Mouse (Mus musculus) intestine, postnatal 0 days (tissue): Measurements from ENCODE around the gene Ofd1. TPM values are rescaled to one million over a fixed set of nuclear protein-coding genes. Genes with fewer than 3 reads are reported as not detected.

Source experiments
- ATAC-seq: fragments of 200-750 bp; cut with Nextera tagmentation; 2 replicates; pipeline ENCODE4 v1.8.0; 2017; ENCODE audit warnings: mild to moderate bottlenecking, moderate TSS enrichment, moderate library complexity
- H3K27ac ChIP-seq: fragments of 300-500 bp; sonication (generic); 2 replicates; pipeline ENCODE4 v1.5.1; 2014; ENCODE audit warnings: mild to moderate bottlenecking, low read depth, low read length, moderate library complexity
- H3K27me3 ChIP-seq: fragments of 300-500 bp; sonication (generic); replicated peaks from 2 replicates; pipeline ENCODE4 v1.6.1; 2014; ENCODE audit warnings: low read length, mixed read lengths; ENCODE audit not compliant: control insufficient read depth, insufficient read depth
- H3K36me3 ChIP-seq: fragments of 300-500 bp; sonication (generic); 2 replicates; pipeline ENCODE4 v1.6.1; 2014; ENCODE audit warnings: mild to moderate bottlenecking, moderate library complexity; ENCODE audit not compliant: control insufficient read depth, insufficient read depth
- H3K4me1 ChIP-seq: fragments of 300-500 bp; sonication (generic); replicated peaks from 2 replicates; pipeline ENCODE4 v1.6.1; 2014; ENCODE audit warnings: antibody characterized with exemption, low read length, mixed read lengths; ENCODE audit not compliant: control insufficient read depth, insufficient read depth
- H3K4me2 ChIP-seq: fragments of 300-500 bp; sonication (generic); replicated peaks from 2 replicates; pipeline ENCODE4 v1.6.1; 2014; ENCODE audit warnings: low read depth, mild to moderate bottlenecking, moderate library complexity
- H3K4me3 ChIP-seq: fragments of 300-500 bp; sonication (generic); 2 replicates; pipeline ENCODE4 v1.5.1; 2014; ENCODE audit warnings: low read depth, low read length
- H3K9ac ChIP-seq: fragments of 300-500 bp; sonication (generic); 2 replicates; pipeline ENCODE4 v1.6.1; 2014; ENCODE audit warnings: mild to moderate bottlenecking, low read depth, low read length
- H3K9me3 ChIP-seq: fragments of 300-500 bp; sonication (generic); 2 replicates; pipeline ENCODE4 v1.6.1; 2016; ENCODE audit warnings: mixed run types; ENCODE audit not compliant: control insufficient read depth
- CTCF ChIP-seq: sonication (generic); IDR thresholded peaks from 2 replicates; pipeline ENCODE4 v1.5.1; 2016; ENCODE audit warnings: low read depth, mild to moderate bottlenecking, control low read depth, antibody characterized with exemption, moderate library complexity
- WGBS: fragments of 180-500 bp; shearing (Covaris S2); extraction: QIAGEN DNeasy Blood & Tissue Kit; methylation state at CpG from one replicate; pipeline ENCODE4 v1.1.7; 2014; 5-methylcytosine and 5-hydroxymethylcytosine counted together
- polyA plus RNA-seq: library from polyadenylated mRNA; unstranded; fragments of >200 nt; fragmentation: Nextera tagmentation; extraction: Ambion mirVana; gene quantifications from 2 replicates; pipeline ENCODE4 v1.2.1, GENCODE M21; 2015

Ofd1 gene
- polyA plus RNA-seq, 1 experiment from 2014 or later: 3.9 TPM

DNA sequence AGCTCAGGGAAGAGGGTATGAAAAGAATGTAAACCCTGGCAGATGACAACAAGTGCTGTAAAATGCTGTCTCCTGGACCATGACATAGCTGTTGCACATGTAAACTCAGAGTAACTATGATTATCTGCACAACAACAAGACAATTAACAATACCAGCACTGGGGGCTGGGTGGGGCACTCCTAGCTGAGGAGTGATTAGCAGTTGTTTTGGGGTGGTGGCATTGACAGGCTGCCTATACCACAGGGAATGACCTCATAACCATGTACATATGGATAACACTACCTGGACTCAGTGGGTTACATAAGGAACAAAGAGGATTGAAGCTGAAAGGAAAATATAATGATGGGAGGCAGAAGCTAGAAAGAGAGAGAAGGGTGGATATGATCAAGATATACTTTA lies 32.6 kb downstream of the Ofd1 start:
- Histone ChIP-seq H3K27me3 (no peaks in the 10 kb centered on the region; the same call in 1 of the 2 replicates), H3K27ac (no peak overlapping the region), H3K4me2 (no peak overlapping the region), H3K4me3 (no peak overlapping the region), H3K4me1 (no peaks in the 10 kb centered on the region), H3K9ac (no peak overlapping the region), H3K9me3 (no peaks in the 10 kb centered on the region), H3K36me3 (no peaks in the 10 kb centered on the region; the same call in 1 of the 2 replicates)
- ATAC-seq: no peak
- TF ChIP-seq CTCF: no peak

DNA sequence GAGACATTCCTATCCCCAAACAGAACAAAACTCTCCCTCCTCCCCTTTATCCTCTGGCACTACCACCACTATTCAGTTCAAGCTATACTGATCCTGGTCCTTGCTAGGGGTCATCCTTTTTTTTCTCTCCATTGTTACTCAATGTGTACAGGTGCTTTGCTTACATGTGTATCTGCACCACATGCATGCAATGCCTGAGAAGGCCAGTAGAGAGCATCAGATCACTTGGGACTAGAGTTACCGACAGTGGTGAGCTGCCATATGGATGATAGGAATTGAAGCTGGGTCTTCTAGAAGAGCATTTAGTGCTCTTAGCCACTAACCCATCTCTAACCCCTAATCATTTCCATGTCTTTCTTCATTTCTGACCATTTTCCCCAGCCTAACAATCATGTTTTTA lies 46.8 kb downstream of the Ofd1 start:
- Histone ChIP-seq H3K9ac (no peak overlapping the region), H3K4me2 (no peak overlapping the region), H3K27me3 (no peaks in the 10 kb centered on the region), H3K36me3 (no peaks in the 10 kb centered on the region), H3K4me3 (no peak overlapping the region), H3K27ac (no peak overlapping the region), H3K9me3 (no peaks in the 10 kb centered on the region), H3K4me1 (no peaks in the 10 kb centered on the region)
- peak; percentile 42 for TF ChIP-seq CTCF
- ATAC-seq: no peak
- 88% methylated on average over 1 of the region's 1 CpGs for WGBS

DNA sequence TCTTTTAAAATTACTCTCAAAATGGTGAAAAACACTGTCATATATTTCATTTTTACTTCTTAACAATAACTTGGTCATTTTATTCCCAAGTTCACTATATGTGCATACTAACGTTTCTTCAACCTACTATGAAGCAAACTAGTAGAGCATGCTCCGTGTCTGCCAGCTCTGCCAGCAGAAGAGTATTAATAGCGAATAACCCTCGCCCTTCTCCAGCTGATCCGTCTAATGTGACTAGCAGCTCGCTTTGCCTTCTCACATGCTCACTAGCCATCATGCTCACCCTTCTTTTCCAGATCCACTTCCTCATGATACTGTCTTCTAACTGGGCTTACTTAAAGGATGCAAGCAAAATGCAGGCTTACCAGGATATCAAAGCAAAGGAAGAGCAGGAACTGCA lies 53.8 kb downstream of the Ofd1 start:
- H3K9me3 ChIP-seq: no peaks in the 10 kb centered on the region
- H3K27me3 ChIP-seq: no peaks in the 10 kb centered on the region
- no peak overlapping the region for H3K4me3 ChIP-seq
- TF ChIP-seq CTCF: no peak
- no peak overlapping the region for H3K4me2 ChIP-seq
- no peaks in the 10 kb centered on the region for H3K4me1 ChIP-seq
- H3K36me3 ChIP-seq: no peaks in the 10 kb centered on the region
- 83% methylated on average over 6 of the region's 6 CpGs for WGBS
- H3K27ac ChIP-seq: no peak overlapping the region
- ATAC-seq: no peak
- no peak overlapping the region for H3K9ac ChIP-seq

DNA sequence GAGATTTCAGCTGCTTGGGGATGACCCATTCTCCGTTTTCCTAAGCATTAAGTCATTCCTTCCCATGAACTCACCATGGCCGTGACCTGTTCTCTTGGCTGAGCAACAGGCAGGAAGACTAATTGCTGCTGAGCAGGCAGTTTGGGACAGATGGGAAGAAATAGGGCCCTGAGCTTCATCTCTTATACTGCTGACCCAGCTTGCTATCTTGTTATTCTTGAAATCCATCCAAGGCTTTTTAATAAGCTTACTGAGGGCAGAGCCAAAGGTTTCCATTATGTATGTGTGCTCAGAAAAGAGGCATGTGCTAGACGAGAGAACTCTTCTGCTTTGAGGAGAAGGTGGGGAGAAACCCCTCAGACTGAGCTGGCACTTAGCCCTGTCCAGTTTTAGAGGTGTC lies 55.6 kb downstream of the Ofd1 start:
- no peaks in the 10 kb centered on the region for H3K27me3 ChIP-seq
- TF ChIP-seq CTCF: no peak
- no peak overlapping the region for H3K9ac ChIP-seq
- no peaks in the 10 kb centered on the region for H3K9me3 ChIP-seq
- no peak overlapping the region for H3K4me2 ChIP-seq
- ATAC-seq: no peak
- no peak overlapping the region for H3K4me3 ChIP-seq
- no peak overlapping the region for H3K27ac ChIP-seq
- H3K36me3 ChIP-seq: no peaks in the 10 kb centered on the region
- 81% methylated on average over 3 of the region's 3 CpGs for WGBS
- no peaks in the 10 kb centered on the region for H3K4me1 ChIP-seq

DNA sequence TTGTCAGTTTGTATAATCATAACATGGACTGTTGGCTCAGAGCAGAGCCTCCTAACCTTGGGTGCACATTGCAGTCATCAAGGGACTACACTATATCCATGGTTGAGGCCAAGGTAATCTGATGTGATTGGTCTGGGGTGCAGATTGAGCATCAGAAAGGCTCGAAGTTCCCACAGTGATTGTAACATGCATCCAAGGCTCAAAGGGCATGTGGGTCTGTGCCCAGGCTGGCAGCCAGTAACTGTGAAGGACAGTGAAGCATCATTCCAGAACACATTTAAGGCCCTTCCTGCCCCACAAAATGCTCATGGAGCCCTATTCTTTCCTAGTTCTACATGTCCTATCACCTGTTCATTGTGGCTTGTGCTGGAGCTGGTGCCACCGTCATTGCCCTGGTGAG lies 56.9 kb downstream of the Ofd1 start:
- 82% methylated on average over 2 of the region's 2 CpGs for WGBS
- Histone ChIP-seq H3K9me3 (no peaks in the 10 kb centered on the region), H3K9ac (no peak overlapping the region), H3K4me1 (no peaks in the 10 kb centered on the region), H3K36me3 (no peaks in the 10 kb centered on the region), H3K27ac (no peak overlapping the region), H3K27me3 (no peaks in the 10 kb centered on the region), H3K4me3 (no peak overlapping the region), H3K4me2 (no peak overlapping the region)
- no peak for TF ChIP-seq CTCF
- ATAC-seq: no peak

DNA sequence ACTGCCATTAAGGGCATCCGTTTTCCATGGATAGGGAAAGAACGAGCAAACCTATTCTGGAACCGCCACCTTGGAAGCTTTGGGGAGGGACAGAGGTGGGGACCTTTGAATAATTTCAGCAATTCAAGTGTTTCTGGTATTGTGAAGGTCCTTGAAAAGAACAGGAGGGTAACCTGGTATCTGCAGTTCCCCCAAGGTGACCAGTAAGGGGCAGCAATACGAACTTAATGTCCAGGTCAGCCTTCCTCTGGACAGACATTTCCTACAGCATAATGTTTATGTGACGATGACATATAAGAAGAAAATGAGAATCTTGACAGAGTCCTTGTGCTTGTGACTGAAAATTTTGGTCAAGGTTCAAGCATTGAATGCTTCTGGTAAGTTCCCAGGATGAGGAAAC lies 61.9 kb downstream of the Ofd1 start:
- no peaks in the 10 kb centered on the region for H3K27me3 ChIP-seq
- no peaks in the 10 kb centered on the region for H3K9me3 ChIP-seq
- H3K27ac ChIP-seq: no peak overlapping the region
- H3K9ac ChIP-seq: no peak overlapping the region
- no peak overlapping the region for H3K4me3 ChIP-seq
- no peak for ATAC-seq
- WGBS: 85% methylated on average over 5 of the region's 5 CpGs
- H3K4me1 ChIP-seq: no peaks in the 10 kb centered on the region
- TF ChIP-seq CTCF: no peak
- no peaks in the 10 kb centered on the region for H3K36me3 ChIP-seq
- no peak overlapping the region for H3K4me2 ChIP-seq

DNA sequence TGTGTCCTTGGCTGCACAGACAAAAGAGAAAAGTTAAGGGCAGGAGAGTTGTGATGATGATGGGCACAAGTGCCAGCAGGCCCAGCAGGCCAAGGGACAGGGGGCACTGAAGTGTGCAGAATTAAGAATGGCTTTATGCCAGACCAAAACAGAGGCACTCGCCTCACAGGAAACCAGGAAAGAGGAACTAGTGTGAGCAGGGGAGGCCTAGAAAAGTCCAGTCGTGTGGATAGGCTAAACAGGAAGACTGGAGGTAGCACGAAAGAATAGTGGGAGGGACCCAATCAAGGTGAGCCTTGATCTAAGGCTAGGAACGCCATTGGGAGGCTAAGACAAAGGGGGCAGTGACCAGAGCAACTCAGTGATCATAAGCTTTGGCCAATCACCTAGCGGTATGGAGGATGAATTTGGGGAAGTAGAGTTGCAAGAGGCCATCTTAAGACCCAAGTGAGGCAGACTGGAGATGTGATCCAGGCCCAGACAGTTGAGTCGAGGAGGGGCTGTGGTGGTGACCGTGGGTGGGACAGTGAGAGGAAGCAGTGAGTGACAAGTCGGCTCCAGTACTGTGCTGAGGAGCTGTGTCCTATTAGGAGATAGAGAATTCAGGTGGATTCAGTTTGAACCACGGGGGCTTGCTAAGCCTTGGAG lies 63.7 kb downstream of the Ofd1 start:
- no peak overlapping the region for H3K9ac ChIP-seq

More for the DNA sequence above, 63.7 kb downstream of the Ofd1 start:
- ATAC-seq: no peak
- H3K4me1 ChIP-seq: no peaks in the 10 kb centered on the region
- H3K4me2 ChIP-seq: no peak overlapping the region
- H3K27ac ChIP-seq: no peak overlapping the region
- no peak overlapping the region for H3K4me3 ChIP-seq
- 80% methylated on average over 9 of the region's 9 CpGs for WGBS
- H3K36me3 ChIP-seq: no peaks in the 10 kb centered on the region
- TF ChIP-seq CTCF: no peak
- H3K9me3 ChIP-seq: no peaks in the 10 kb centered on the region
- no peaks in the 10 kb centered on the region for H3K27me3 ChIP-seq
